Mouse (Mus musculus): Measurements from ENCODE around the gene Rpl10a. TPM values are rescaled to one million over a fixed set of nuclear protein-coding genes. Genes with fewer than 3 reads are reported as not detected.
A peak's percentile ranks its signal among the peaks of the same experiment; 100 is the strongest.
"Not testable (repeated sequence)": the region's sequence is repeated elsewhere in the genome, so short reads cannot be mapped to it uniquely, and the experiment has no call there.

Gene Rpl10a
- polyA plus RNA-seq, 1 experiment from 2014 or later, result 341 TPM

DNA sequence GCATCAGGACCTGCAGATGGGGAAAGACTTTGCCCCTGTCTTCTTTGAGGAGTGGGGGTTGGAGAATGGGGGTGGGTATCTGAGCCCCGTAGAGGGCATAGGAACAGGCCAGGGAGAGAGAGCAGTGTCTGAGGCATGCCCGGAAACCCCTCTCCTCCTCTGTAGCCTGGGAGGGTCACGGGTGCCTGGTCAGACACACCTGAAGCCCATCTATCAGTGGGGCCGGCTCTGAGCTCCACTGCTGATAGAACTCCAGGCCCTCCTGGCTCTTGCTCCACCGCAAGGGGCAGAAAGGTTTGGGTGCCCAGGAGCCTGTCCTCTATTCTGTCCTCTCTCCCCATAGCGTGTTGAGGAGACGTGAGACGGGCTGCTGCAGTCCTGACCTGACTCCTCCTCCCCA is 2.5 kb upstream of the Rpl10a start:
- Histone ChIP-seq H3K36me3 (peaks cover 26% of the 10 kb centered on the region), H3K4me2 (replicated peaks) (no peak overlapping the region), H3K9me3 (no peaks in the 10 kb centered on the region), H3K27ac (no peak overlapping the region), H3K27me3 (replicated peaks) (no peaks in the 10 kb centered on the region), H3K9ac (no peak overlapping the region), H3K4me3 (no peak overlapping the region), H3K4me1 (peaks cover 20% of the 10 kb centered on the region)
- no peak for ATAC-seq (ENCODE audit: low FRiP score, low read depth)
- 87% methylated on average over 8 of the region's 8 CpGs for WGBS

DNA sequence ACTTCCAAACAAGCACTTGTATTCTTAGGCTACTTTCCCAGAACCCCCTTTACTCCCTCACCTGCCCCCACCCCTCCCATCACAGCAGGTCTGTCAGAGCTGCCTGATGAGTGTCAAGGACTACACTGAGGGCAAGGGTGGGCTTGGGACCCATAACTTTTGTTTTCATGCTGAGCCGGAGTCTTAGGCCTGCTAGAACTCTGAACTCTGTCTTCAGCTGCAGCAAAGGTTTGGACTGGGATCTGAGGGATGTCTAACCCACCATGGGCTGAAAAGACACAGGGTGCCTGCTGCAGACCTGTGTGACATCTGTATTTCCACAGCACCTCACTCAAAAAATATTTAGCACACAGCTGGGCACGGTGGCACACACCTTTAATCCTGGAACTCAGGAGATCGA is 1.3 kb upstream of the Rpl10a start:
- Histone ChIP-seq H3K4me2 (replicated peaks) (no peak overlapping the region), H3K4me1 (peaks cover 20% of the 10 kb centered on the region), H3K27me3 (replicated peaks) (no peaks in the 10 kb centered on the region), H3K27ac (no peak overlapping the region), H3K9ac (no peak overlapping the region), H3K4me3 (no peak overlapping the region), H3K9me3 (no peaks in the 10 kb centered on the region), H3K36me3 (peaks cover 30% of the 10 kb centered on the region)
- no peak for ATAC-seq (ENCODE audit: low FRiP score, low read depth)
- WGBS, result 86% methylated on average over 3 of the region's 3 CpGs

DNA sequence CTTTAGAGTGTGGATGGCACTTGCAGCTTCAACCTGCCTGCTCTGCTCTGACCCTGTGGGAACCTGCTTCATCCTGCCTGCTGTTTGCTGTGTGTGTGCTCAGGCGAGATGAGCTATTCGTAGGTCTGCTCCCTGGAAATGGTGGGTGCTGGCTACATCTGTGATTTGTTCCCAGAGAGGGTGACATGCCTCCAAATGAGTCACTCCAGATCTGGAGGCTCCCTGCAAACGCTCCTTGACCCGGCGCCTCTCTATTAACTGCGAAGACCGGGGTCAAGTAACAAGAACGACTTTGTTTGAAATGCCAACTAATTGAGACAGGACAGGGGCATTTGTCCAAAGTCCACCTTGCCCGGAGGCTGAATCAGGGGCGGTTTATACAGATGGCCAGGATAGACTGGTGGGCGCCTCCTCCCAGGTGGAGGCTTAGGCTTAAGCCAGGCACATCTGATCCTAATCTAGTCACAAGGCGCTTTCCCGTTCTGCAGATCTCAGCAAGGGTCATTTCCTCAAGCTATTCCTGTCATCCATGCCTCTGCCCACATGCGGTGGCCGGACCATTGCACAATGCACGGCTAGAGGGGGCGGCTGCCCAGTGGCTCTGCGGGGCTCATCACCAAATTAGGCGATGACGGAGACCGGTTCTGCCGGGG is 472 bp upstream of the Rpl10a start:
- H3K36me3 ChIP-seq, result peaks cover 36% of the 10 kb centered on the region
- no peaks in the 10 kb centered on the region for H3K9me3 ChIP-seq
- H3K4me2 ChIP-seq (replicated peaks), result peak overlapping the region; percentile 96
- peak overlapping the region; percentile 86 for H3K27ac ChIP-seq
- H3K27me3 ChIP-seq (replicated peaks), result no peaks in the 10 kb centered on the region
- ATAC-seq (ENCODE audit: low FRiP score, low read depth), result peak; percentile 35
- peak overlapping the region; percentile 52 for H3K9ac ChIP-seq
- WGBS, result 9% methylated on average over 22 of the region's 22 CpGs
- peaks cover 20% of the 10 kb centered on the region for H3K4me1 ChIP-seq
- peak overlapping the region; percentile 94 for H3K4me3 ChIP-seq

DNA sequence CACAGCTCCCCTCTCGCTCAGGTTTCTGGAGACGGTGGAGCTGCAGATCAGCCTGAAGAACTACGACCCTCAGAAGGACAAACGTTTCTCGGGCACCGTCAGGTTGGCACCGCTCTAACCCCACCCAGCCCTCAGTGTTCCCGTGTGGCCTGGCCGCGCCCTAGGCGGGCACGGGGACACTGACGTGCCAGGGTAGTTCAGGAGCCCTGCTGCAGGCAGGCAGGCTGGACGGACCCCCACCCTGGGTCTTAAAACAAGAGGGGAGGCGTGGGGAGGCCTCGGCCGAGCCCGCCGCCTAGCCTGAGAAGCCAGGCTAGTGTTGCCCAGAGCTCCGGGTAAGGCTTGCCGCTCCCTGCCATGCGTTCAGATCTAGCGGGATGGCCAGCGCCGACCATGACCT is 675 bp downstream of the Rpl10a start:
- Histone ChIP-seq H3K27ac (peak overlapping the region; percentile 86), H3K36me3 (peaks cover 40% of the 10 kb centered on the region), H3K4me1 (peaks cover 29% of the 10 kb centered on the region), H3K27me3 (replicated peaks) (no peaks in the 10 kb centered on the region), H3K4me2 (replicated peaks) (peak overlapping the region; percentile 96), H3K4me3 (peak overlapping the region; percentile 94), H3K9me3 (no peaks in the 10 kb centered on the region), H3K9ac (peak overlapping the region; percentile 98)
- under 1% methylated on average over 25 of the region's 25 CpGs for WGBS
- ATAC-seq (ENCODE audit: low FRiP score, low read depth), result peak; percentile 30

DNA sequence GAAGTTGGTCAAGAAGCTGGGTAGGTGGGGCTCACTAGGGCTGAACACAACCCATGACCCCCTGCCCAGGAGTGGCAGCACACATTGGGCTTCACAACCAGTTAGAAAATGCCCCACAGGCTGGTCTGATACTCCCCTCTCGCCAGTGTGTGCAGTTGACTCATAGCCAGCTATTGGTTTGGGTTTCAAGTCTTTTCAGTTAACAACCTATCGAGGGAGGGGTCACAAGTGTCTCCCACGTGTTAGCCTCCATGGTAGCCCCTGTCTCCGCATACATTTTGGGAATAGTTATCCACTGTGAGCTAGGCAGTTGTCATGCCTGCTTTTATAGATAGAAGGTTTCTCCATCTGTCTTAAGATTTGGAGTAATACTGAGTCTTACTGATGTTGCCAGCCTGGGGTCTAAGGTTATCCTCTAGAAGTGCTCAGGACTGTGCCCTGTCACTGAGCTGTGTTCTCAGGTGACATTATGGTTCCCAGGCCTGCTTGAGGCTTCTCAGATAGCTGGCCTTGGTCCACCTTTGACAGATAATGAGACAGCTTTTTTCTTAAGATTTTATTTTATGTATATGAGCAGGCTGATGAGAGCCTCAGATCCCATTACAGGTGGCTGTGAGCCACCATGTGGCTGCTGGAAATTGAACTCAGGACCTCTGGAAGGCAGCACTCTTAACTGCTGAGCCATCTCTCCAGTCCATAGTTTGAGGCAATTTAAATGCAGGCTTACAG is 1.4 kb downstream of the Rpl10a start:
- Histone ChIP-seq H3K4me2 (replicated peaks) (peak overlapping the region; percentile 96), H3K27ac (no peak overlapping the region), H3K4me3 (peak overlapping the region; percentile 94), H3K9me3 (no peaks in the 10 kb centered on the region), H3K9ac (peak overlapping the region; percentile 98), H3K4me1 (peaks cover 29% of the 10 kb centered on the region), H3K27me3 (replicated peaks) (no peaks in the 10 kb centered on the region), H3K36me3 (peaks cover 36% of the 10 kb centered on the region)
- ATAC-seq (ENCODE audit: low FRiP score, low read depth), result no peak
- WGBS, result 5% methylated on average over 4 of the region's 4 CpGs

DNA sequence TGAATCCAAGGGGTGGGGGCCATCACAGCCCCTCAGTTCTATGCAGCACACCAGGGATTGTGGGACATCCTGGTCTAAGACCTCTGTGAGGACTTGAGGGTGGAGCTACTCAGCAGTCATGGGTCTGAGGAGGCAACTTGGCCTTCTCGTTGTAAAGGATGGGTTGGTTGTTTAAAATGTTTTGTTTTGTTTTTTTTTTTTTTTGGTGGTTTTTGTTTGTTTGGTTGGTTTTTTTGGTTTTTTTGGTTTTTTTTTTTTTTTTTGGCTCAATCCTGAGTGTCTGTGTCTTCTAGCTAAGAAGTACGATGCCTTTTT is 1.9 kb downstream of the Rpl10a start:
- Histone ChIP-seq H3K4me1 (peaks cover 29% of the 10 kb centered on the region), H3K9me3 (no peaks in the 10 kb centered on the region), H3K4me3 (0 out of 2 replicates have a peak overlapping the region, but pooled peaks have one; percentile 94), H3K27ac (no peak overlapping the region), H3K9ac (peak overlapping the region; percentile 98; the same call in 1 of the 2 replicates), H3K4me2 (replicated peaks) (peak overlapping the region; percentile 96), H3K36me3 (peaks cover 37% of the 10 kb centered on the region), H3K27me3 (replicated peaks) (no peaks in the 10 kb centered on the region)
- ATAC-seq (ENCODE audit: low FRiP score, low read depth), result no peak
- WGBS, result 60% methylated on average over 2 of the region's 2 CpGs

DNA sequence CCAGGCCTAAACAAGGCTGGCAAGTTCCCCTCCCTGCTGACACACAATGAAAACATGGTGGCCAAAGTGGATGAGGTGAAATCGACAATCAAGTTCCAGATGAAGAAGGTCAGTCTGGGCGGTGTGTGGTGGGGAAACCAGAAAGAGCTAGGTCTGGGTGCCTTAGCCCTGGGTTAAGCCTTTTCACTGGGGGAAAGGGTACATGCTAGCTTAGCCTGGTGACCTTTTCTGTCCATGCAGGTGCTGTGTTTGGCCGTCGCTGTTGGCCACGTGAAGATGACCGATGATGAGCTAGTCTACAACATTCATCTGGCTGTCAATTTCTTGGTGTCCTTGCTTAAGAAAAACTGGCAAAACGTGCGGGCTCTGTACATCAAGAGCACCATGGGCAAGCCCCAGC is 2.3 kb downstream of the Rpl10a start:
- whole genome bisulfite sequencing, result 67% methylated on average over 8 of the region's 8 CpGs
- not testable (repeated sequence) for H3K27ac ChIP-seq; H3K4me2 ChIP-seq (replicated peaks); H3K9ac ChIP-seq; ATAC-seq (ENCODE audit: low FRiP score, low read depth); H3K27me3 ChIP-seq (replicated peaks); H3K9me3 ChIP-seq; H3K4me3 ChIP-seq
- Histone ChIP-seq H3K36me3 (peaks cover 35% of the 10 kb centered on the region), H3K4me1 (peaks cover 29% of the 10 kb centered on the region)

DNA sequence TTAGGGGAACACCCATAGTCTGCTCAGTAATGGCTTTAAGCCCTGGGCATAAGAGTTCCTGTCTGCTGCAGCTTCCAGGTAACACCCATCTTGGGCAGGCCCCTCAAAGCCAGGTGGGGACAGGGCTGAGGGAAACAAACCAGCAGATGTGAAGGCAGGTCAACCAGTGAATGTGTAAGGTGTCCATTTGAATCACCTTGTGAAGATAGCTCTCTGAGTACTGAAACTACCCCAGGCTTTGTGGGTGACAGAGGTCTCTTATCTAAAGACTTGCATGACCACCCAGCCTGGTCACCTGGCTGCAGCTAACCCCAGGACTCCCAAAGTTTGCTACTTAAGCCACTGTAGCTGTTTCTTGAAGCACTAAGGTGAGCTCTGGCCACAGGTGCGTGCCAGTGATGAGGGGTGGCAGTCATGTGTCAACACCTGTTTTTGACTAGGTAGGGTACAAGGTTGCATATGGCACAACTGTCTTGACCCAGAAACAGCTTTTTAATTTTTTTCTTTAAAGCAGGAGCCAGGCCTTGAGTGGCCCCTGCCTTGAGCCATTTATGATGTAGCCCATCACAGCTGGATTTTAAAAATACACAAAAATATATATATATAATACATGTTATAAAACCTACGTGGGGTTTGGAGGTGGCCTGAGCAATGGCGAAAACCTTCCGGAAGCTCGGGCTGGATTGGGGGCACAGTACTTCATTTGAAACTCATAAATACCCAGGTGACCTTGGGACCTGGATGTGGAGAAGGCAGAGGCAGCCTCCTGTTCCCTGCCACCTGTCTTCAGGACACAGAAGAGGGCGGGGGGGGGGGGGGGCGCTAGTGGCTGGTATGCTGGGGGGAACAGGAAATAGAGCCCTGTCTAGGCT is 3.2 kb downstream of the Rpl10a start:
- Histone ChIP-seq H3K27ac (no peak overlapping the region), H3K36me3 (peaks cover 34% of the 10 kb centered on the region), H3K9me3 (no peaks in the 10 kb centered on the region), H3K4me1 (peaks cover 29% of the 10 kb centered on the region), H3K4me3 (no peak overlapping the region), H3K4me2 (replicated peaks) (no peak overlapping the region), H3K9ac (no peak overlapping the region), H3K27me3 (replicated peaks) (no peaks in the 10 kb centered on the region)
- no peak for ATAC-seq (ENCODE audit: low FRiP score, low read depth)
- WGBS, result 35% methylated on average over 5 of the region's 7 CpGs

DNA sequence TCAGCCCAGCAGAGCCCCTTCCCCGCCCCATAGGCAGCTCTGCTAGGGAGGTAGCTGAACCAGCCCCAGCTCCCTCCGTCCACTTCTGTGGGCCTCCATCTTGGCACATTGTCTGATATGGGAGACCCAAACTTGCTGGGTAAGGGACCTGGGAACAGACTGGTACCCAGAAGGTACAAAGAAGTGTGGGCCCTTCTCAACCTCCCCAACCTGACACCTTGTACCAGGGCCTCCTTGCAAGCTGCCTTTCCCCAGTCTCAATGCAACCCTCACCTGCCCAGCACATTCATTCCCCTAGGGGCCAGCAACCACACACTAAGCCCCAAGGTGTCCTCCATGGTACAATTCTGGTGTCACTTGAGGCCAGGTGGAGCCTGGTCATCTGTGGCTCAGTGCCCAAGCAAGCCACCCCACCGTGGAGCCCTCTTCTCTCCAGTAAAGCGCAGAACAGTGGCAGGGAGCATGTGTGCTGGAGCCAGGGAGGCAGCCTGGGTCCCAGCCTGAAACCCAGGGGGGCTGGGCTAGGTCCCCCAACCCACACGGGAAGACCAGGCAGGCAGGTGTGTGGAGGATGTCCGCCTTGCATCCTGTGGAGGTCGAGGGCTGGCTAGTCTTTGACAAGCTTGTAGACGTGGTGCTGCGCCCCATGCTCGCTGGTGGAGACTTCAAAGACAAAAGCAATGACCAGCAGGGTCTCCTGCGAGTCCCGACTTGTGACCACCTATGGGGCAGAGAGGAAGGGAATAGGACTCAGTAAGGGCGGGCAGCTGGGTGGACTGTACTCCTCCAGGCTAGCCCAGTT is 4.0 kb downstream of the Rpl10a start:
- no peak overlapping the region for H3K27ac ChIP-seq

DNA sequence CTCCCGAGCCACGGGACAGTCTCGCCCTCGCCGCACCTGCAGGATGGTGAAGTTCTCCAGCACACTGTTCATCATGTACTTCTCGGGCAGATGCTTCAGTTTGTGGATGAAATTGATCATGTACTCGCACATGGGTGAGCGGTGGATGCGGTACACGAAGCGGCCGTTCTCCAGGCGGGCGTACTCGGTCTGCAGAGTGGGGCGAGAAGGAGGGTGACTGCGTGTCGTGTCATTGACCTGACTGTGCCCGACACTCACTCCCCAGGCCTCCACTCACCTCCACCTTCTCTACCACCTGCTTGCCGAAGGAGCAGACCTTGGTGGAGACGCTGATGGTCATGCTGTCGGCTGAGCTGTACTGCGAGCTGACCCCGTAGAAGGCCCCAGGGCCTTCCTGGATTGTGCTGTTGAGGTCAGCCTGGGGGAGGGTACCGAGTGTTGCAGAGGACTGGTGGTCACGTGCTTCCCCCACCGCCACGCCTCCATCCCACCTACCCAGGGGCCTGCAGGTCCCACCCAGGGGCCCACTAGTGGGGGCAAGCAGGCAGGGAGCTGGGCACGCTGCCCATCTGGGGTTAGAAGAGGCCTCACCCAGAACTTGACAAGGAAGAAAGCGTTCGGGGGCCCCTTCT is 4.8 kb downstream of the Rpl10a start:
- Histone ChIP-seq H3K36me3 (peaks cover 34% of the 10 kb centered on the region), H3K9me3 (no peaks in the 10 kb centered on the region), H3K4me3 (no peak overlapping the region), H3K27ac (no peak overlapping the region), H3K4me1 (peaks cover 22% of the 10 kb centered on the region), H3K9ac (no peak overlapping the region), H3K4me2 (replicated peaks) (peak overlapping the region; percentile 5; the same call in 1 of the 2 replicates), H3K27me3 (replicated peaks) (no peaks in the 10 kb centered on the region)
- WGBS, result 54% methylated on average over 31 of the region's 31 CpGs
- ATAC-seq (ENCODE audit: low FRiP score, low read depth), result no peak

More for the DNA sequence above, 4.0 kb downstream of the Rpl10a start:
- H3K36me3 ChIP-seq, result peaks cover 34% of the 10 kb centered on the region
- ATAC-seq (ENCODE audit: low FRiP score, low read depth), result no peak
- 40% methylated on average over 13 of the region's 13 CpGs for WGBS
- H3K27me3 ChIP-seq (replicated peaks), result no peaks in the 10 kb centered on the region
- H3K4me3 ChIP-seq, result no peak overlapping the region
- no peak overlapping the region for H3K9ac ChIP-seq
- H3K4me2 ChIP-seq (replicated peaks), result no peak overlapping the region
- H3K9me3 ChIP-seq, result no peaks in the 10 kb centered on the region
- peaks cover 29% of the 10 kb centered on the region for H3K4me1 ChIP-seq

DNA sequence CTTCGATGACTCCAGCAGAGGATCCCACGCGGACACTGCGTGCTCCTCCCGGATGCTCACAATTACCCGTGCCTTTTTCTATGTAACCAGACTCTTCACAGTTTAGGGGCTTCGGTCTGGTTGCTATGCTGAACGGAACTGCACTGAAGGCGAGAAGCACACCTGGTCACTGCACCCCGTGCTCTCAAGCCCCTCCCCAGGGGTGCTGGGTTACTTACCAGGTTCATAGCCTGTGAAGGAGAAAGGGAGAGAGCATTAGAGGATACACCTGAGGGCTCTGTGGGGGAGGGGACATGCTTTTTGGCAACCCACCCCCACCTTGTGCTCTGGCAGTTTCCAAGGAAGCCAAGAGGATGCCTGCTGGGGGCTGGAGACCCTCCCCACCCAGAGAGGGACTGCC is 7.0 kb downstream of the Rpl10a start:
- H3K27ac ChIP-seq, result no peak overlapping the region
- H3K9me3 ChIP-seq, result no peaks in the 10 kb centered on the region
- H3K4me3 ChIP-seq, result no peak overlapping the region
- H3K36me3 ChIP-seq, result peaks cover 26% of the 10 kb centered on the region
- no peak overlapping the region for H3K9ac ChIP-seq
- ATAC-seq (ENCODE audit: low FRiP score, low read depth), result no peak
- 72% methylated on average over 10 of the region's 10 CpGs for WGBS
- no peaks in the 10 kb centered on the region for H3K27me3 ChIP-seq (replicated peaks)
- H3K4me1 ChIP-seq, result peaks cover 9% of the 10 kb centered on the region
- no peak overlapping the region for H3K4me2 ChIP-seq (replicated peaks)

Data from neural tube, embryonic 12.5 days (tissue).